Mouse (Mus musculus) c-Kit-positive CD71-negative TER-119-negative erythroid progenitor cells, embryonic 14.5 days (primary cell): ENCODE measurements at regions not wholly inside any gene's neighbourhood (a gene's known extent, or its start where the extent isn't known, plus 50 kb on each side); places are given as distances from the start of the nearest gene placed in this dataset.

Source experiments
- DNase-seq: peaks from one replicate; pipeline ENCODE4 v3.0.0-alpha.2; 2013; ENCODE audit warnings: low read depth

DNA sequence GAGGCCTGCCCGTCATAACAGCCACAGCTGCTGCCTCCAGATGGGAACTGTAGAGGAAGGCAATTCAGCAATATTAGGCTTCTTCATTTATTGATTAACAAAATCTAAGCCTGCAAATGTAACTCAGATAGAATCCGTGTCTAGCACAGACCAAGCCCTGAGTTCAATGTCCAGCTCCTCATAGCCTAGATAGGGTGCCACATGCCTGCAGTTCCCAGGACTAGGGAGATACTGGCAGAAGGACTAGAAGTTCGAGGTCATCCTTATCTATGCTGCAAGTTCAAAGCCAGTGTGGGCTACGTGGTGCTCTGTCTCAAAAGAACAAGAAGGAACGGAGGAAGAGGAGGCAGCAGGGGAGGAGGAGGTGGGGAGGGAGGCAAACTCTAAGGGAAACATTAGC lies 121.2 kb upstream of the Pkdcc start:
- no peak for DNase-seq

DNA sequence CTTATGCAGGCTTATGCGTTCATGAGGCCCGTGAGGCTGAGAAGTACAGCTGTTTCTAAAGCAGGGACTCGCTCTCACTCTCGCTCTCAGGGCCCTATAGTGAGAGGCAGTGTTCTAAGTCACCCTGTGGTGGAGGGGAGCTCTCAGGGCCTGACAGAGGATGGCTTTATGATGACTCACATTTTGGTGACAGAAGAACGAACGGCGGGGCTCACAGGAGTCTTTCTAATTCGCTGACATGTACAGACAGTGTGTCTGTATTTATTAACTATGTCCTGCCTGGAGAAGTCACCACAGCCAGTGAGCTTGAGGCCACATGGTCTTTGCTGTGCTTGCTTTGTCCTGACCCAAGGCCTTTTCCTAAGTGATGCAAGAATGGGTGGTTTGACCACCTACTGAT lies 118.6 kb upstream of the Pkdcc start:
- no peak for DNase-seq

DNA sequence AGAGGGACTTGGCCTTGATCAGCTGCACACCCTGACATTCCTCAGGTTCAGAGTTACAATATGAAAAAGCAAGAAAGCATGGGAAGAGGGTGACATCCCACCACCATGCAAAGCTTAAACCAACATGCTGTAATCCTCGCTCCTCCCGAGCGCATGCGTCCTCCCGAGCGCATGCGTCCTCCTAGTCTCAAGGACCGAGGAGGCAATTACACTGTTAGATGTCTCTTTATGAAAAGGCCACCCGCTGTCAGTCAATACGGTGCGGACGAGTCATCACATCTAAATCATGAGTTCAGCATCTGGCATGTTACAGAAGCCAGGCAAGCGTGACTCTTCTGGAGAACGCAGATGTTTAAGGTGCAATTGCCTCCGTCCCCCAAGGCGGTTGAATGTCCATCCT lies 117.1 kb upstream of the Pkdcc start:
- DNase-seq = no peak

DNA sequence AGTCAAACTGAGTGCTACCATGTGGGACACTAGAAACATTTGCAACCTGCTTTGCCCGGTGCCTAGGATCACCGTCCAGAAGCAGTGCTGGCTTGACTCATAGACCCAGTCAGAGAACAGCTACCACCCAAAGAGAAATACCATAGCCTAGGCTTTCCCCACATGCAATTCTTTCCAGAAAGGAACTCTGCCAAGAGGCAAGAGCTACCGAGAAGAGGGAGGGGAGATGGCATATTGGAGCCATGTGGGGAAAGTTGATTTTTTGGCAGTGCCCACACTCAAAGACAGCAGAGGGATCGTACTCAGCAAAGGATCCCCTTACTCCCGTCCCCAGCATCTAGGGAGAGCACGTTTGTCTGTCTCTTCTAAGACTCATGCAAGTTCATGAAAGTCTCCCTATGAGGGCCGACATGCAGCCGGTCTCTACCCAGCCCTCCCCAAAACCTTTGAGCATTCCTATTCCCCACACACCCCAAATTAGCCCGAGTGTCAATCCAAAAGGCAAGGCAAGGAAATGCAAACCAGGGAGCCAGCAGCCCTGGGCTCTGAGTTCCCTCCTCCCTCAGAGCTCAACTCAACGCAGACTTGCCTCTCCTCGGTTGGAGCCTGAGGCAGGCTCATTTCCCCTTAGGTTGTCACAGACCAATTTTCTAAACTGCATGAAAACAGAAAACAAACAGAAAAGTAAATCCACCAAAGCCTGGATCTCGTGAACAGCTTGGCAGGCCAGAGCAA lies 116.2 kb upstream of the Pkdcc start:
- DNase-seq = no peak

DNA sequence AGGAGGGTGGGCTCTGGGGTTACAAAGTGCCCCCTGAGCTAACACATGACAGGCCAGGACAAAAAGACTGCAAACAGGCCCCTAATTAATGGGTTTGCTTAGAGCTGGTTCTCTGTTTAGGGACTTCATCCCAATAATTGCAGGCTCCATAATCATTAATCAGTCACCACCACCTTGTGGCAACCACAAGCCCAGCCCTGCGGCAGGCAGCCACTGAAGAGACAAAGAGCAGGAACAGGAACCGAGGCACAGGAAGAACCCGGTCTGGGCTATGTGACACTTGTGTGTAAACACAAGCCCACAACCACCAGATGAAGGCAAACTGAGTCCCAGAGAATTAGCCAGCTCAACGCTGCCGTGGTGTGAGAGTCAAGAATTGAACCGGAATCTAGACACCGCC lies 114.1 kb upstream of the Pkdcc start:
- no peak for DNase-seq

DNA sequence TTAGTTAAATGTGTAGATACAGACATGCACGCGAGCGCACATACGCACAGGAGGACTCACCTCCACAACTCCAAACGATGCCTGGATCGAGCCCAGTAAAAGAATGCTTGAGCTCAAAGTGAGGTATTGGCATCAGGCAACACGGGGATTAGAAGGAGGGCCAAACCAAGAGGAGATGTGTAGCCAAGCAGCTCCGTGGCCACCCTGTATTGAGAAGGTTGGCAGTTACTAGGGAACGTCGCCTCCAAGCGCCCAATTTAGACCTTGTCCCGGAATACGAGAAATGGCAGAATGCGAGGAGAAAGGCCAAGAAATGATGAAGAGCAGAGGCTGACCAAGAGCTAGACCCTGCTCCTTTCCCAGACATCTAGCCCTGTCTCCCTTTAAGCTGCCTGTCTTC lies 113.3 kb upstream of the Pkdcc start:
- no peak for DNase-seq

DNA sequence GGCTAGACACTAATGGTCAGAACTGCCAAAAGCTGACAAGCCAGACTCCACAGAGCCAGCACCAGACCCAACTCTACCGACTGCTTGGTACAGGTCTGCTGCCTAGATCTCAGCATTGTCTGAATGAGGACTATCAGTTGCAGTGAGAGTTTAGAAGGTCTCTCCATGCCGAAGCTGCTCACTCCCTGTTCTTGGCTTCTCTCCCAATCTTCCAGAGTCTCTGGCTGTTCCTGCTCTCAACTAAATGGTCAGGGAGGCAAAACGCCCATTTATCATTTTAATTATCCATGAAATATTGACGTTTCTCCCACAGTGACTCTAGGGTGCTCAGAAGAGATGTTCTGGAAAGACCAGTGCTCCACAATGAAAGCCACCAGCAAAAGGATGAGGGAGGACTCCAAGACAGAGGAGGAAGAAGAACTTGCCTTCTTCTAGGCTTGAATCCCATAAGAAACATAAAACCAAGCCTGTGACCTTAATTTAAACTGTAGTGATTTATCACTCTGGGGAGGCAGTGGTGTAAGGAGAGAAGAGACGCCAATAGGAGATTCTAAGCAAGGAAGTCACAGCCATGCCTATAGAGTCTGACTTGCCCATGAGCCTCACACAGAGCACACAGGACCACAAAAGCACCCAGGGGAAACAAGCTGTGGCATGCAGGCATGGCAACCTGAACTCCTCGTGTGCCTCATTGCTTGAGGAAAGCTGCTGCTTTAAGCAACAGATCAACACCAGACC lies 112.2 kb upstream of the Pkdcc start:
- no peak for DNase-seq

DNA sequence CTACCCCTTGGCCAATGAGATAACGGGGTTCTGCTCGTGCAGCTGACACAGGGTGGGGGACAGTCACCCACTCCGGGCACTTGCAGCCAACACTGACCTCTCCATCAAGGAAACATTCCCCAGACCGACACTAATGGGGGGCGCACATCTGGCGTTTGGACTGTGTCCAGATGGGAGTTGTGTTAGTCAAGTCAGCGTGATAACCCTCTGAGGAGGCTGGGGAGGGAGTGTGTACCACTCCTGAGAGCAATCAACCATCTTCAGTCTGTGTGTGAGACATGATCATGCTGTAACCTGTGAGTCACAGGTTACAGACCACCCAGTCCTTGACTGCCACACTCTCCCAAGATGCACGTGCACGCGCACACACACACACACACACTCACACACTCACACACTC lies 106.9 kb upstream of the Pkdcc start:
- no peak for DNase-seq

DNA sequence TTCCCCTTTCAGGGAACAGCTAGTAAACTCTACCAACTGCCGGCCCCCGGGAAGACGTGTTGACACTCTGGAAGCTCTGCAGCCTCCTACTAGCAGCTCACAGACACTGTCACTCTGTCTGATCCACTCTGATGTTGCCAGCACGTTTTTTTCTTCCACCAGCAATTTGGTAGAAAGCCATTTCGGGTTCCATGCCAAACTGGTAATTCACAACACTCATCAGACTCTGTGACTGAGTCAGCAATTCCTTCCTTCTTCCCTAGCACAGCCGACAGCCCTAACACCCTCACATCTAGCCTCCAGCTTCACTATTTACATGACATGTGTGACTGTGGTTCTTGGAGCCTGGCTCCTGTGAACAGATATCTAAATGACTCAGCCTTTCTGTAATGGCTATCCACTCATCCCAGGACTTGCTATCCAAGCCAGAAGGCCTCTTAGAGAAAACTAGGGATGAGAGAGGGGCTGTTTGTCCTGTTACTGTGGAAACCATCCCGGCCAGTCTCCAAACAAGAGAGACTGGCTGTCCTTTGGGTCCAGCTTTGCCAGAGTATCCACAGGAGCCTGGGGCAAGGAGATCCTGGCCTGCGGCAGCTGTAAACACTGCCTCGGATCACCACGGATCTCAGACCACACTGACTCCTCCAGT lies 105.2 kb upstream of the Pkdcc start:
- DNase-seq = no peak

DNA sequence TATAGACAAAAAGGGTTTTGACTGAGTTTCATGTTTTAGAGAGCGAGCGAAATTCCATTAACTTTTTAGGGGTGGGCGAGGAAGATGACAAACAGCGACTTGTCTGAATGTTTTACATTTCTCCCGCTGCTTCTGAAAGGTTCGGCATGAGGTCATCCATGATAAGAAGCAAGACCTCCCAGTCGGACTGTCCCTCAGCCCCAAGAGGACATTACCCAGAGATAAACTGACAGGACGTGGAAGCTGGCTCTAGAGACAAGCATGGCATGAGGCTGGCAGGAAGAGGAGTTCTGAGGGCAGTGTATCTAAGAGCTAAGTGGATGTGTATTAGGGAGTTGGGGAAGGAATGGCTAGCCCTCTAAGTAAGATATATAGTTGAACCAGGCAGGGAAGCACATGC lies 104.5 kb upstream of the Pkdcc start:
- no peak for DNase-seq

DNA sequence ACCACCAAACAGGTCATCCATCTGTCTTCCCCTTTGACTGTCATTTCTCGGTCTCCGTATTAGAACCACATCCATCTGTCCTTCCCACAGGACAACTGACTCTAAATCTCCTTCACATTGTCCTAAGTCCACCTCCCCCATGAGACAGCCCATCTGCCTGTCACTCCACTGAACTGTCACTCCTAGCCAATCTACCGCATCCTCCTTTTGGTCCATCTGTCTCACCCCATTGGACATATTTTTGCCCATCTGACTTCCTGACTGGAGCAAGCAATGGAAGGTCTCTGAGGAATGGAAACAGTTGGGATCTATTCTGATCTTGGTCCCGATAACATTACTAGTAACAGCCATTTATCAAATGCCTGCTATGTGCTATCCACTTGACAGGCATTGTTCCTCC lies 99.9 kb upstream of the Pkdcc start:
- DNase-seq = no peak

DNA sequence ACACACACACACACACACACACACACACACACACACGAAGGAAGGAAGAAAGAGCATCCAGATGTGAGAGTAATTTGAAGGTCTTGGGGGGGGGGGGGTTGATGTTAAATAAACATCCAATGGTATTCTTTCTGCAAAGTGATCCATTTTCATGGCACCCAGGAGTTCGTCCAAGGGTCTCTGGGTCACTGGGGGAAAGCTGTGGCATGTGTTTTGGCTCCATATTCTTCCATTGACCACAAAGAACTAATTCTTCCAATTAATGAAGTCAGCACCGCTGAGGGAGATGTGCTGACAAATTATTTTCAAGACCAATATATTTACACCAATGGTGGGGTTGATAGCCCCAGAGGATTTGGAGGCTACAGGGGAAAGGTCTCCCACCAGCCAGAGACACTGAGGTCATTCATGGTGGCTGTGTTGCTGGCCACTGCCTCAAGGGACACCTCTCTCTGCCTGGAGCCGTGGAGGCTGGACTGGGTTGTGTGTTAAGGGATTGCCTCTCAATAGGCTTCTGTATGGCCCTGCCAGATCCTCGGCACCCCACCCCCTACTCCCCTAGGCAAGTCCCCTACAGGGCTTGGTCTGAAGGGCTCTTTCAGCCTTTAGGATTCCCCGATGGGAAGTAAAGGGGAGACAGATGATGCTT lies 99.1 kb upstream of the Pkdcc start:
- DNase-seq = no peak

DNA sequence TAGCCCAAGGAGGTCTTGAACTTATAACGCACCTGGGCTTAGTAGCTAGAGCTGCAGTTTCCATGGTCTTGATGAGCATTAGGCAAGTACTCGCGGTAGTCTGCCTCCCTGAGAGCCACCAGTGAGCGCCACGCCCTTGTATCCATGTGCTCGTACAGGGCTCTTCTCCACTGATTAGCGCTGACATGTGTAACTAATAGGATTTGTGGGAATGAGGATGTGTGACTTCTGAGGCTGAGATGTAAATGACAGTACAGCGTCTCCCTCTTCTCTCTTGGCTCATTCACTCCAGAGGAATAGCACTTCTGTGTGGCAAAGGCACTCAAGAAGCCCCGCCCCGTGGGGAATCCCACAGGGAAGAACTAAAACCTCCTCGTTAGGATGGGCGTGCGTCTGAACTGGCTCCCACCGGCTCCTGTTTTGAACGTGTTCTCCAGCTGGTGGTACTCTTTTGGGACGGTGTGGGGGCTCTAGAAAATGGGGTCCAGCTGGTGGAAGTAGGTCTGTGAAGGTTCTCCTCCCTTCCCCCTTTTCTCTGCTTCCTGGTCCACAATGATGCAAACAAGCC lies 94.3 kb upstream of the Pkdcc start:
- no peak for DNase-seq

DNA sequence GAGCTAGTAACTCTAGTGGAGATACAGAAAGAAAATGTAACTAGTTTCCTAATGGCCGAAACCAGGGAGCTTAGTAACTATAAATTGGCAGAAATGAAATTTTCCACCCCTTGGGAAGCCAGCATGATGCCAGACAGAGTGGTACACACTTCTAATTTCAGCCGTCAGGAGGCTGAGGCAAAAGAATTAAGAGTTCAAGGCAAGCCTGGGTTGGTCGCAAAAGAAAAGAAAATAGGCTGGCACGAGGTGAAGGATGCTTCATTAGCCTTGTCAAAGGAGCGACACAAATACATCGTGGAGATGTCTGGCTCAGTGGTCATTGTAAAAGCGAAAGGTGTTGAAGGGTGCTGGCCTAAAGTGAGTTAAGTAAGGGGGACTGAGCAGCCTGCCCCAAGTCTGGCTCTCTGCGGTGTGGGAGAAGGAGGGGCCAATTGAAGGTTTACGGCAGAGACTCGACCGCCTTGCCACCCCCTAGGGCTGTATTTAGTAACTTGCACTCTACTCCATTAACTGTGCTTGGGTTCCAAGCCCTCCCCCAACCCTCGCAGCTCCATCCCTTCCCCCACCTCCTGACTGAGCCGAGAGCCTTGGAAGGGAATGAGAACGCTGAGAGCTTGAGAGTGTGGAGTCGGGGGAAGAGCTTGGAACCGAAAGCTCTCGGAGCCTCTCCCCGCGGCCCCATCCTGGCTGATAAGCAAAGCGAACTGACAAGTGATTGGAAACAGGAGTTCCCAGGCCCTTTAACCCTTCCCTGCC lies 92.4 kb upstream of the Pkdcc start:
- no peak for DNase-seq

DNA sequence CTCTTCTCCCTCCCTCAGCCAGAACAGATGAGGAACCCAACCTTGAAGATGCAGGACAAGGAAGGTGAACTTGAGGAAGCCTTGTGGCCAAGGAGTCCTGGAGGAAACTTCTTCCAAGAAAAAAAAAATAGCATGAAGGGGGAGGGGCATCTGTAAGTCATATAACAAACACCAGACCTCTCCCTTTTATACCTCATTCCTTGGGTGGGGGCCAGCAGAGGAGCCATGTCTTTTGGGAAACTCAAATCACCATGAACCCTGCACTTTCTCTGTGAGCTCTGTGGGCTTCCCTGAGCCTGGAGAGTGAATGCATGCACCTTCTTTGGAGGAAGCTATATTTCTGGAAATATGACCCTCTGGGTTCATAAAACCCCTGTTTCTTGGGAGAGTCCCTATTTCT lies 90.0 kb upstream of the Pkdcc start:
- DNase-seq = no peak

DNA sequence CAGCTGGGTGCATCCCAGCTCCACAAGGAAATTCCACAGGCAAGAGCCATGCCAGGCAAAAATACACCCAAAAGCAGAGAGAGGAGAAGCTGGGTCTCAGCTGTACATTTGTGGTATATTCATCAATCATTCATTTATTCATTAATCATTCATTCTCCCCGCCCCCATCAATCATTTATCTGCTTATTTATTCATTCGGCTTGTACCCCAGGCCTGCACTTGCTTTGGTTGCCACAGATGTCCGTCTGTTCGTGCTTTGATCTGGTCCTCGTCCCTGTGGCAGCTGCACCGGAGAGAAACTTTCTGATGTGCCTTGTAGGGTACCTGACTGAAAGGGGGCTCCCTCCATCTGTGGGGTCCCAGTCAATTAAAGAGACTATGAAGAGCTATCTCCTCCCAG lies 87.2 kb upstream of the Pkdcc start:
- no peak for DNase-seq

DNA sequence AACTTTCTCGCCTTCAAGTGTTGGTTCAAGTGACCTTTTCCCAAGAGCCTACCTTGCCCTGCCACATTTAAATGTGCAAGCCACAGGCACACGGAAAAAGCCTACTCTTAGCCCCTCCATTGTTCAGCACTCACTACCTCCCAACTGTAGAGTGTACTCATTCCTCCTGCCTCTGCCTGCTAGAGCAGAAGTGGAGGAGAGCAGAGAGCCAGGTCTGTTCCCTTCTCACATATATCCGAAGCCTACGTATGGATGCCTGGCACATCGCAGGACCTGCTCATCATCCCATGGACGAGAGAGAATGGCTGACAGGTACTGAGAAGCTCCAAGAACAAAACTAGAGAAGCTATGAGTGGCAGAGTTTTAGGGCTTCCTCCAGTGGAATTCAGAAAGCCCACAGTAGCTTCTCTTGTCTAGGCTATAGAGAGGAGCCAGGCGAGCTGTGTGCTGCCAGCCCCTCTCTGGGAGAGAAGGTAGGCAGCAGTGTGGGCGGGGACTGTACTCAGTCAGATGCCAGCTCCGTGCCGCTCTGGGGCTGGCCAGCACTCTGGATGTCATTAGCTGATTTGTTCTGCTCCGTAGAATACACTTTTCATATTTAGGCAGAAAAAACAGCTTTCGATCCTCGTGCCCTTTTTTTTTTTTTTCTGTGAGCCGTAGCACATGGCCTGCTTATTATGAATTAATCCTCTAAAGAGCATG lies 86.1 kb upstream of the Pkdcc start:
- DNase-seq = no peak

DNA sequence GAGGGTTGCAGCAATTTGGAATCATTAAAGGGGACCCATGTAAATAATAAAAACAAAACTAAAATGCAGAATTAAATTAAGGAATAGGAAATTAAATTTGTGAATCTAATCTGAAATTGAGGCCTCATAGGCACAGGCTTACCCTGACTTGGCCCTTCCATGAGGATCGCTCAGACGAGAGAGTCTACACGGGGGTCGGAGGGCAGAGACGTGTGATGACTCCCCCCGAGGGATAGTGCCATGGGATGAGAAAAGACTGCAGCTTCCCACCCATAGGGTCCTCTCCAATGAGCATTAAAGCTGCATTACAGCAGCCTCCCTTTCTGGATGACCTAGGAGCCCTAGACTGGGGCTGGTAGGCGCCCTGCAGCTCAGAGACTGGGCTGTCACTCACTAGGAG lies 85.4 kb upstream of the Pkdcc start:
- no peak for DNase-seq

DNA sequence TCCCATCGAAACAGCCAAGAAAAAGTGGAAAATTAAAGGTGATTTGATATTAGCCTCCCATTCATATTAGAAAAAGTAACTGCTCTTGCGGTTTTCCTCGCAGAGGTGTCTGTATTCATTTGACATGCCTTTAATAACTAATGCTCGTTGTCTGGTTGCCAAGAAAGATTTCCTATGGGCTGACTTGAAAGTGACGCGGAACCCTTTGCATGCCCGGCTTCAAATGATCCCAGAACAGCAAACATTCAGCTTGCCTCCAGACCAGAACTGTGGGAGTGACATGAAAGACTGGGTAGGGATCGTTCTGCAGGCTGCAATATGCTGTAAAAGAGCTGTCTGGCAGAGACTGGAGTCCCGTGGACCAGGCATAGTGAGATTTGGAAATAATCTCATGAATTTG lies 81.9 kb upstream of the Pkdcc start:
- DNase-seq = no peak

DNA sequence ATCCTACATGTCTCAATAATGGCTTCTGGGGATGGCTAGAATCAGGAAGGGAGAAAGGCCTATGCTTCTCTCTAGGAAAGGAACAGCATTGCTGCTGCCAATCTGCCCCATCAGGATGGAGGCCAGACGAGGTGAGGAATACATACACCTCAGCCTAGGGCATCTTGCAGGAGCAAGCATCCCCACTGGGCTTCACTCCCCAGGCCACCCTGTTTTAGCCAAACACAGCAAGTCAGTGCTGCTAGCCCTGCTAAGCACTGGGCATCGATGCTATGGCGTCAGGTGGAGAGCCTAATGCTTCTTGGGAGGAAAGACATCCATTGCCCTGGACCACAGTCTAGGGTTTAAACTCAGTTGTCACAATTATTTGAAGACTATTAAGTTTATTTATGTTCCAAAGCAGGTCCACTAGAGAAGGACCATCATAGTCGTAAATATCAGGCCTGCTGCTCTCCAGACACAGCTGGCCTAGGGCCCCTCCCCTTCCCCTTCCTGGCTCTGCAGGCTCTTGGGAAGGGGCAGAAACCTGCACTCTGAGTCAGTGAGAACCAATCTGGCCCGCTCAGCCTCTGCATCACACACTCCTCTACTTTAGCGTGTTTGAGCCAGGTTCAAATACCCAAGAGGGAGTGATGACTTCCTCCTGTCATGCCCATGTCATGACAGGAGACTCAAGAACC lies 79.5 kb upstream of the Pkdcc start:
- no peak for DNase-seq

DNA sequence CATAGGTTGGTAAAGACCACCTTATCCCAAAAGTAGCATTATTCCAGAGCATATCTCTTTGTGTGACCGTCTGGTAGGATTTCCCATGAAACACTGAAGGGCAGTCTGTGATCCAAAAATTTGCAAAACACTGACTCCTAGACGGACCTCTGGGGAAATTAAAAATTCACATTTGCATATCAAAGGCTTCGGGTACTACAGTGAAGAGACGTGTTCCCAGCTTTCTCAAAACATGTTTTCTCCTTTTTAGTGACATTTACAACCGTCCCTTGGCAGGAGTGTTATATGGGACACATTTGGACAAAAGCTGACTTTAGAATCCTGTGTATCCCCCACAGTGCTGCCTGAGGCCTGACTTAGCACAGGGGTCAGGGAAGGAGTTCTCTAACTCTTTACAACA lies 78.8 kb upstream of the Pkdcc start:
- DNase-seq = no peak
